Mouse (Mus musculus): ENCODE measurements around the gene Kcnh5. TPM values are rescaled to one million over a fixed set of nuclear protein-coding genes. Genes with fewer than 3 reads are reported as not detected.

Kcnh5 gene
- polyA plus RNA-seq, 1 experiment from 2014 or later, result not detected

DNA sequence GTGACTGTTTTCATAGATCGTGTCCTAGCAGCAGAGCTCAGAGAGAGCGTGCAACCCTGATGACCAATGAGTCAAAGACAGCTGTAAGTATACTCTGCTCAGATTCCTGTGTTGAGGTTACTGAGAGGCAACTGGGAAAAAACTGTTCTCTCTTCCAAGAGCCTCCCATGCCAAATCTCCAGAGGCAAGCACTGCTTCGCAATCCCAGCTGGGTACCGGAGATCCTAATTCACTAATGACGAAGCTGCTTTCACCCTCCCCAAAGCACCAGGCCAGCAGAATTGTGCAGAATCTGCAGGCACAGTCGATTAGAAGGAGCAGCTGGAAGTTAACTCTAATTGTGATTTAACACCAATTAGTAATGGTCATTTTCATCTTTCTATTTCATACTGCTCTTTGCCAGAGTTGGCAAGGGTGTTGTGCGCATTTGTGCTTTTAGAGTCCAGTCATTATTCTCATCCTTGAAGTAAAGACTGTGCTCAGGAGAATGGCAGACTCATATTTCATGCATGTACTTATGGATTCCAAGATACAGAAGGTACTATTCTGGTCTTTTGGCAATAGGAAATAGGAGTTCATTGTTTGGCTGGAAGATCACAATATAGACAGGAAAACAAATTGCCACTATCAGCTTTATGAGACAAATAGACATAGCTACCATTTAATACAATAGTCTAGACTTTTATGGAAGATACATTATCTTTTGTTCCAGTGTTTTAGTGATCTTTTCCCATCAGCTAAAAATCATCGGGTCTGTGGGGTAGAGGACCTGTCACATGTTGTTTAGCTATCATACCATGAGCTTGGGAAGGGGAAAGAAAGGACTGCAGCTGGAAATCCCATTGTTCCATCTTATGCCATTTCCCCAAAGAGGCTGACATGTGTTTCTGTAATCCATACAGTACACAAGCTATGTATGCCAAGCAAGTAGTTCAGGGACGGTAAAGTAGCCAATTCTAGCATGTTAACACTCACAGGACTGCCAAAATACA is 225.7 kb downstream of the Kcnh5 start:
- no peak for ATAC-seq (ENCODE audit: insufficient read depth)
- Histone ChIP-seq H3K4me1 (replicated peaks) (no peaks in the 10 kb centered on the region), H3K36me3 (replicated peaks) (no peaks in the 10 kb centered on the region), H3K9me3 (replicated peaks) (no peaks in the 10 kb centered on the region), H3K4me3 (replicated peaks) (no peak overlapping the region), H3K27me3 (no peaks in the 10 kb centered on the region), H3K4me2 (no peak overlapping the region), H3K9ac (no peak overlapping the region), H3K27ac (replicated peaks) (no peak overlapping the region)
- WGBS (ENCODE audit: insufficient replicate concordance), result 58% methylated on average over 9 of the region's 9 CpGs

DNA sequence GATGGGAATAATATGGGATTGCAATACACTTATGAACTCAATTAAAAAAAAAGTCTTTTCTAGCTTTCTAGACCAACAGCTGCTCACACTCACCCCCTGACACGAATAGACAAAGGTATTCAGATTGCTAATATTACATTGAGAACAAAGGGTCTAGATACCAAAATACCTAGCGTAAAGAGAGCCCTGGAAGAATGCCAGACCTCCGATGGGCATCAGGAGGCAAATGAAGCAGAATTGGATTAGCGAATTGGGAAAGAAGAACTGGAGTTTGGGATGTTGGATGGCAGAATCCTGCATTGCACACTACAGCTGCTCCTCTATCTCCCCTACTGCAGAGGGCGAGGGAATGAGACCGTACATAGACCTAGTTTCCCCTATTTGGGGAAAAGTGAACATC is 275.8 kb downstream of the Kcnh5 start:
- no peak overlapping the region for H3K9ac ChIP-seq
- H3K4me1 ChIP-seq (replicated peaks), result no peaks in the 10 kb centered on the region
- H3K4me3 ChIP-seq (replicated peaks), result no peak overlapping the region
- H3K4me2 ChIP-seq, result no peak overlapping the region
- H3K36me3 ChIP-seq (replicated peaks), result no peaks in the 10 kb centered on the region
- no peak for ATAC-seq (ENCODE audit: insufficient read depth)
- WGBS (ENCODE audit: insufficient replicate concordance), result 67% methylated on average over 6 of the region's 6 CpGs
- no peak overlapping the region for H3K27ac ChIP-seq (replicated peaks)
- no peaks in the 10 kb centered on the region for H3K27me3 ChIP-seq
- H3K9me3 ChIP-seq (replicated peaks), result no peaks in the 10 kb centered on the region

DNA sequence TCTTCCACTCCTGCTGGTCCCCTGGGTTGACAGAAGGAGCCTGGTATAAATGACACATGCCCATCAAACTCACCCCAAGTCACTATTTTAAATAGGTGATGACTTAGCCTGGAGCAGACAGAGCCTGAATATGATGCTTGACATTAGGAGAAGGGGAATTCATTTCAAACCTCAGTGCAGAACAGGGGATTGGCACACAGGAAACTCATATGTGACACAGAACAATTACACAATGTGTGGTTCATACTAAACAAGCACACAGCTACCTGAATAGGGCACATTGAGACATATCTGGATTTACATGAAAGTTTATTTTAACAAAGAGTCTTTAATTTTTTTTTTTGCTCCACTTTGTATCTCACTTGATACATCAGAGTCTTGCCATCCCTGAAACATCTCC is 276.4 kb downstream of the Kcnh5 start:
- Histone ChIP-seq H3K27ac (replicated peaks) (no peak overlapping the region), H3K36me3 (replicated peaks) (no peaks in the 10 kb centered on the region), H3K4me1 (replicated peaks) (no peaks in the 10 kb centered on the region), H3K4me2 (no peak overlapping the region), H3K27me3 (no peaks in the 10 kb centered on the region), H3K4me3 (replicated peaks) (no peak overlapping the region), H3K9me3 (replicated peaks) (no peaks in the 10 kb centered on the region), H3K9ac (no peak overlapping the region)
- no peak for ATAC-seq (ENCODE audit: insufficient read depth)

DNA sequence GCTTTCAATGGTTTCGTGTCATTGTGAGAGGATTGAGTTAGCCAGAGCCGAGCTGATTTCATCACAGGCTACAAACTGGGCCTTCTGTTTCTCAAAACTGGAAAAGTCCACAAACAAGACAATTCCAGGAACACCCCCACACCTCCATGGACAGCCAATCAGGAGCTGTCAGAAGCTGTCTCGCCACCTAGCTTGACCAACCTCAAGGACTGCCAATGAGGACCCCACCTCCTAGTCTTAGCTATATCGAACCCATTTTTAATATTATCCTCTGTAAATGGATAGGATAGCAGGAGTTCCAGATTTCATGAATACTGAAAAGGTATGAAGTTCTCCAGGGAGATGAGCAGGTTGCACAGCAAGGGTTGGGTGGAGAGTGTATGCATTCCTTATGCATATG is 278.1 kb downstream of the Kcnh5 start:
- 57% methylated on average over 4 of the region's 4 CpGs for WGBS (ENCODE audit: insufficient replicate concordance)
- Histone ChIP-seq H3K4me1 (replicated peaks) (no peaks in the 10 kb centered on the region), H3K9me3 (replicated peaks) (no peaks in the 10 kb centered on the region), H3K4me3 (replicated peaks) (no peak overlapping the region), H3K9ac (no peak overlapping the region), H3K36me3 (replicated peaks) (no peaks in the 10 kb centered on the region), H3K27ac (replicated peaks) (no peak overlapping the region), H3K27me3 (no peaks in the 10 kb centered on the region), H3K4me2 (no peak overlapping the region)
- no peak for ATAC-seq (ENCODE audit: insufficient read depth)

DNA sequence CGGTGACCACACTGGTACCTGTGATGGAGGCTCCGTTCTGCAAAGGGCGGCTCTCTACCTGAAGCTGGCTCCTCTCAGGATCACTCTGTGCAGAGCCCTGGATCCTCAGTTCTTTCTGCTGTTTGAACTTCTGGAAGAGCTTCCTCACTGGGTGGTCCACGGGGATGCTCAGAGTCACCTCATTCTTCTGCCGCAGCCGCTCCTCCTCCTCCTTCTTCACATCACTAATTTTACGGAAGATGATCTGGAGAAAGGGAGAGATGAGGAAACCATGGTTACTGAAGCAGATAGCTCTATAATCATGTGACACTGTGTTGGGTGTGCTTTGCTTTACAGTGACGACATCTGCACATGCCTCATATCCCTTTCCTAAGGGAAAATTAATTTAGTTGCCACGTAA is 278.9 kb downstream of the Kcnh5 start:
- WGBS (ENCODE audit: insufficient replicate concordance), result 72% methylated on average over 9 of the region's 9 CpGs
- no peaks in the 10 kb centered on the region for H3K9me3 ChIP-seq (replicated peaks)
- no peak overlapping the region for H3K9ac ChIP-seq
- H3K4me1 ChIP-seq (replicated peaks), result no peaks in the 10 kb centered on the region
- no peak overlapping the region for H3K27ac ChIP-seq (replicated peaks)
- no peaks in the 10 kb centered on the region for H3K36me3 ChIP-seq (replicated peaks)
- no peak for ATAC-seq (ENCODE audit: insufficient read depth)
- H3K4me2 ChIP-seq, result no peak overlapping the region
- no peak overlapping the region for H3K4me3 ChIP-seq (replicated peaks)
- H3K27me3 ChIP-seq, result no peaks in the 10 kb centered on the region

DNA sequence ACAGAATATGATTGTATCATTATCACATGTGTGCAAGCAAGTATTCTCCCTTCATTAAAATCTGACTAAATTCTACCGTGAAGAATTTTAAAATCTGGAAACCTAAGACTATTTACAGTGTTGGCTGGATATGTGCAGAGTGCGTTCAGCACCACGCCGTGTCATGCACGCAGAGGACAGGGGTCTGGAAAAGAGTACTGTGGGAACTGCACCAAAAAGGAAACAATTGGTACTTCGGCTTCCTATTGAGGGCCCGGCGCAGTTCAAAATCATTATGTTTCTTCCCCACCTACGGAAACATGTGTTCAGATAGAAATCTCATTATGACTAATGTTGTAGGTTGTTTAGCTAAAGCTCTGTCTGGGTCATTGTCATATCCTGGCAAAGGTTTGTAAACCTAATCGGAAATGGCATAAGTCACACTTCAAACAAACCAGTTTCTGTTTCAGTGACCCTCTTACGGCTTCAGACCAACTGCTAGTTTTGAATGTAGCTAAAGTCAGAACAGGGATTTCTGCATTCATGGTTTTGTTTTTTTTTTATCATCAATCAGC is 282.2 kb downstream of the Kcnh5 start:
- Histone ChIP-seq H3K36me3 (replicated peaks) (no peaks in the 10 kb centered on the region), H3K4me1 (replicated peaks) (no peaks in the 10 kb centered on the region), H3K9ac (no peak overlapping the region), H3K9me3 (replicated peaks) (no peaks in the 10 kb centered on the region), H3K27me3 (no peaks in the 10 kb centered on the region), H3K4me2 (no peak overlapping the region), H3K27ac (replicated peaks) (no peak overlapping the region), H3K4me3 (replicated peaks) (no peak overlapping the region)
- no peak for ATAC-seq (ENCODE audit: insufficient read depth)
- 24% methylated on average over 11 of the region's 11 CpGs for WGBS (ENCODE audit: insufficient replicate concordance)

DNA sequence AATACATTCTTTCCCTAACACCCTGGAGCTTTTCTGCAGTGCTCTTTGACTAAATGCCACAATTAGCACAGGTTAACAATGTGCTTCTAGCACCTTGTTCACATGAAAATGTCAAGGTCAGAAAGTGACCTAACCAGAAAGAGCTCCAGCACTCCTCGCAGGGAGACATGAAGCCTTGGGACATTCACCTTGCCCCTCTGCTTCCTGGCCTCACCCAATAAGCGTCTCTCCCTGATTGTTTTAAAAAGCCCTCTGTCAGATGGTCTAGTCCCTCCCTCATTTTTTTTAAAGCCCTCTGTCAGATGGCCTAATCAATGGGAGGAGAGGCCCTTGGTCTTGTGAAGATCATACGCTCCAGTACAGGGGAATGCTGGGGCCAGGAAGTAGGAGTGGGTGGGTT is 287.7 kb downstream of the Kcnh5 start:
- no peak for ATAC-seq (ENCODE audit: insufficient read depth)
- WGBS (ENCODE audit: insufficient replicate concordance), result 54% methylated on average over 3 of the region's 3 CpGs
- H3K4me1 ChIP-seq (replicated peaks), result no peaks in the 10 kb centered on the region
- no peak overlapping the region for H3K4me3 ChIP-seq (replicated peaks)
- no peaks in the 10 kb centered on the region for H3K27me3 ChIP-seq
- no peaks in the 10 kb centered on the region for H3K9me3 ChIP-seq (replicated peaks)
- no peak overlapping the region for H3K4me2 ChIP-seq
- H3K27ac ChIP-seq (replicated peaks), result no peak overlapping the region
- no peaks in the 10 kb centered on the region for H3K36me3 ChIP-seq (replicated peaks)
- no peak overlapping the region for H3K9ac ChIP-seq

DNA sequence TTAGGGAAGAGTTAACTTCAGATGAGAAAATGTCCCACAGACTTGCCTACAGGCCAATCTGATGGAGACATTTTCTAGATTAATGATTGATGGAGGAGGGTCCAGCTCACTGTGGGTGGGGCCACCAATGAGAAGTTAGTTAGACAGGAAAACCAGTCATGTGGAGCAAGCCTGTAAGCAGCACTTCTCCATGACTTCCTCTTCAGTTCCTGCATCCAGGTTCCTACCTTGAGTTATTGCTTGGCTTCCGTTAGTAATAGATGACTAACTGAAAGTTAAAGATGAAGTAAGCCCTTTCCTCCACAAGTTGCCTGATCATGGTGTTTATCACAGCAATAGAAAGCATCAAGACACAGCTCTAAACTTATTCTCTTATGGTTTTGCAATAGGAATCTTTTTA is 290.1 kb downstream of the Kcnh5 start:
- Histone ChIP-seq H3K4me3 (replicated peaks) (no peak overlapping the region), H3K27ac (replicated peaks) (no peak overlapping the region), H3K27me3 (no peaks in the 10 kb centered on the region), H3K9ac (no peak overlapping the region), H3K36me3 (replicated peaks) (no peaks in the 10 kb centered on the region), H3K4me1 (replicated peaks) (no peaks in the 10 kb centered on the region), H3K4me2 (no peak overlapping the region), H3K9me3 (replicated peaks) (no peaks in the 10 kb centered on the region)
- ATAC-seq (ENCODE audit: insufficient read depth), result no peak
- WGBS (ENCODE audit: insufficient replicate concordance), result 53% methylated on average over 1 of the region's 1 CpGs

DNA sequence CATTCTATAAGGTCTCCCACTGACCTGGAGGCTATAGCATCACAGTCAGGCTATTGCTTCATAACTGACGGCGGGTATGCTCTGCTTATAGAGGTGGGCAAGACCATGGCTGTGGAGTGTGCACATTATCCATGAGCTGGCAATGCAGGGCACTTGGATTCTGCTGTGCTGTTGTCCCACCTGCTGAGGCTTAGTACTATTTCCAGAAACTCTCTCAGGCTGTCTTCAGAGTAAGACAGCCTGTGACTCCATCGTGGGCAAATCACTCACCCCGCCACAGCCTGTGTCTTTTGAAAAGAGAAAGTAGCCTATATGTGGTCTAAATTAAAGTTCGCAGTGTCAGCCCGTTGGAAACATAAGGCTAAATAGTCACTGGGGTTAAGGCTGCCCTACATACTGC is 295.8 kb downstream of the Kcnh5 start:
- Histone ChIP-seq H3K9ac (no peak overlapping the region), H3K27me3 (no peaks in the 10 kb centered on the region), H3K27ac (replicated peaks) (no peak overlapping the region), H3K4me3 (replicated peaks) (no peak overlapping the region), H3K4me2 (no peak overlapping the region), H3K9me3 (replicated peaks) (no peaks in the 10 kb centered on the region), H3K4me1 (replicated peaks) (no peaks in the 10 kb centered on the region), H3K36me3 (replicated peaks) (no peaks in the 10 kb centered on the region)
- no peak for ATAC-seq (ENCODE audit: insufficient read depth)
- WGBS (ENCODE audit: insufficient replicate concordance), result 68% methylated on average over 6 of the region's 6 CpGs

DNA sequence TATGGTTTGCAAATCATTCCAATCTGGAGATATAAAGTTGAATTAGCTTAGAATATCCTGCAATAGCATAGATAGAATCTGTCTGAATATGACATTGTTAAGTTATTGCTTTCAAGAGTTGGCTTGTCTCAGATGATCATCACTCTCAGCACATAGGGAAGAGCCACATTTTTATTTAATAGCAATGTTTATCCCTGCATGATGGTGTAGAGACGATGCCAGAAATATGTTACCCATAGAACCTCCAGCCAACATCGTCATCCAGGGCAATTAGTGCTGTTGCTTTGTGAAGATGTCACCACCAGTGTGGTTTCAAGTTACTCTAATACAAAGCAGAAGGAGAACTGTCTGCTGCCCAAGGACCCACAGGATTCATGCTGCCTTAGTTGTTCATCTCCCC is 321.5 kb downstream of the Kcnh5 start:
- Histone ChIP-seq H3K4me1 (replicated peaks) (no peaks in the 10 kb centered on the region), H3K27me3 (no peaks in the 10 kb centered on the region), H3K4me2 (no peak overlapping the region), H3K9ac (no peak overlapping the region), H3K27ac (replicated peaks) (no peak overlapping the region), H3K9me3 (replicated peaks) (no peaks in the 10 kb centered on the region), H3K4me3 (replicated peaks) (no peak overlapping the region), H3K36me3 (replicated peaks) (no peaks in the 10 kb centered on the region)
- ATAC-seq (ENCODE audit: insufficient read depth), result no peak
- whole genome bisulfite sequencing (ENCODE audit: insufficient replicate concordance), result 64% methylated on average over 2 of the region's 2 CpGs

DNA sequence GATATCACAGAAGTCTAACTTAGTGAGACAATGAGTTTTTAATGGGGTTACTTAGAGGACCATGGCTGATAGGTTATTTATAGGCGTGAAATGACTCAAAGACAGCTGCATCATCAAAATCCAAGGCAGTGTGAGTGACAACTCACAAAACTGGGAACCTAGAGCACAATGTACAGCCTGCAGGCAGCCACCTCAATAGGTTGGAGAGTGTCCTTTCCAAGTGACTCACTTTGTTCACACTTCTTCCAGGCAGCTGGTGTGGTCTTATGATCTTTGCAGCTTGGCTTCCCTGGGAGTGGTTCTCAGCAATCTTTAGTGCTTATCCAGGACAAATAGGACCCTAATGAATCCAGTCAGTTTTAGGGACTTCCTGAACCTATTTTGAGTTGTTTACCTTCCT is 322.9 kb downstream of the Kcnh5 start:
- Histone ChIP-seq H3K9ac (no peak overlapping the region), H3K4me3 (replicated peaks) (no peak overlapping the region), H3K4me2 (no peak overlapping the region), H3K4me1 (replicated peaks) (no peaks in the 10 kb centered on the region), H3K36me3 (replicated peaks) (no peaks in the 10 kb centered on the region), H3K27me3 (no peaks in the 10 kb centered on the region), H3K9me3 (replicated peaks) (no peaks in the 10 kb centered on the region), H3K27ac (replicated peaks) (no peak overlapping the region)
- no peak for ATAC-seq (ENCODE audit: insufficient read depth)
- 47% methylated on average over 1 of the region's 1 CpGs for WGBS (ENCODE audit: insufficient replicate concordance)

DNA sequence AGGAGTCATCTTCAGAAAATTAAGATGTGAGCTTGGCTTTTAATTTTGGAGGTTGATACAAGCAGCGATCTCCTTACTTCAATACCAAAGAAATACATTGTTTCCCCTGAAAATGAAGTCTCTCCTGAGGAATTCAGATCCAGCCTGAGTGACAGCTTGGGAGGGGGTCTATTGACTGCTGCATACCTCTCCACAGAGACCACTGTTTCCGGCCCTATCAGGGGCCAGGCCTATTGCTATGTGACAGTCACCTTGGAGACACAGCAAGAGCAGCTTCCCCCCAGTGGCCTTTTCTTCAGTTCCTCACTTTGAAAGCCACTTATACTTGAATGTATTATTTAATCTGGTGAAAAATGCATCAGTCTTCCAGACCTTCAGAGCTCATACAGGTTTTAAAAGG is 326.8 kb downstream of the Kcnh5 start:
- Histone ChIP-seq H3K27ac (replicated peaks) (no peak overlapping the region), H3K4me1 (replicated peaks) (no peaks in the 10 kb centered on the region), H3K36me3 (replicated peaks) (no peaks in the 10 kb centered on the region), H3K9me3 (replicated peaks) (no peaks in the 10 kb centered on the region), H3K4me3 (replicated peaks) (no peak overlapping the region), H3K9ac (no peak overlapping the region), H3K4me2 (no peak overlapping the region), H3K27me3 (no peaks in the 10 kb centered on the region)
- WGBS (ENCODE audit: insufficient replicate concordance), result 50% methylated on average over 2 of the region's 2 CpGs
- ATAC-seq (ENCODE audit: insufficient read depth), result no peak
